ENCODE assay signal across 15 mouse cellular contexts in the genomic region with DNA sequence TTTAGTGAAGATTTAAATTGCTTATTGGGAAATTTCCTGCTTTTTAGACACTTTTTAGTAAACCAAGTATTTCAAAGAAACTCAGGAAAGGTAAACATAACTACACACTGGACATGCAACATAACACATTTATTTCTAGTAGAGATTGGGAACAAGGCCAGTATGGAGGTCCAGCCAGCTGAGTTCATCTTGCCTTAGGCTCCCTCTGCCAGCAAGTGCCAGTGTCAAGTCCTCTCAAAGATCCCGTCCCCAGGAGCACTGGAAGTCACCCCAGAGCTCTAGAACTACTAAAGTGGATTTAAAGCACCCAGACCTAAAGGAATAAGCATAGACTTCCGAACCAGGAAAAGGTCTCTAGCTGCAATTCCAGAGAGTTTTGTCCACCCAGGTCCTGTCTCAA.
DNase-seq lines count a peak whose midpoint lies in the region; TF ChIP-seq lines count a peak whose summit lies in the region.
"Had no signal": no experiment of that assay in that cellular context is flagged by ENCODE, and none has a peak within 500 bp of the region (broad histone marks: within the 10 kb centered on the region; RNA-seq: fewer than 3 reads in every experiment).

No protein-coding gene starts in this region.

- DNase-seq in cerebellum, postnatal 10 days = peak; percentile 37 to 47
- no peak for DNase-seq in cerebellum, adult 8-10 months
- DNase-seq in gastrocnemius, adult 2 months = peak; percentile 41
- DNase-seq in gastrocnemius, postnatal 4 days (ENCODE audit: low spot score in 2 of 2) = no peak
- peak; percentile 4 for DNase-seq in left cerebral cortex, postnatal 4 days
- DNase-seq in left cerebral cortex, adult 9 months (ENCODE audit: low spot score in 2 of 2) = no peak
- DNase-seq: adrenal gland, postnatal 14 days; embryo, embryonic 11 days; gastrocnemius, postnatal 36 days; heart, postnatal 4 days; kidney, adult 9 months had no signal

- H3K4me3 ChIP-seq in gastrocnemius, adult 2 months = no peak overlapping the region
- H3K4me3 ChIP-seq: embryonic facial prominence, embryonic 15.5 days; erythroblast, embryonic 14.5 days; forebrain, embryonic 10.5 days; hindbrain, embryonic 12.5 days had no signal

- TF ChIP-seq CTCF in gastrocnemius, adult 2 months (IDR thresholded peaks at IDR 0.05) = no peak

- intact Hi-C loops in gastrocnemius, adult 2 months (cut with DNase I) = no loop called here
- intact Hi-C loops in left cerebral cortex, postnatal 4 days (cut with DNase I) = no loop called here

- H3K27ac ChIP-seq in gastrocnemius, adult 2 months = no peak overlapping the region
- H3K27ac ChIP-seq: embryonic facial prominence, embryonic 15.5 days; forebrain, embryonic 10.5 days; hindbrain, embryonic 12.5 days had no signal

Comparison
In these comparisons a context has a peak if more than half of its experiments do, and no peak if none do; other contexts are left out.
1. DNase-seq: peak in cerebellum, postnatal 10 days (2 of 2), gastrocnemius, adult 2 months (single experiment) and left cerebral cortex, postnatal 4 days (single experiment); none in cerebellum, adult 8-10 months (single experiment), gastrocnemius, postnatal 4 days (0 of 2) and left cerebral cortex, adult 9 months (0 of 2).